Mouse (Mus musculus) urinary bladder, postnatal 10 days (tissue): ENCODE measurements around the gene Cpeb3.
"Not testable (repeated sequence)": the region's sequence is repeated elsewhere in the genome, so short reads cannot be mapped to it uniquely, and the experiment has no call there.

Experiments
- DNase-seq: peaks from one replicate; pipeline ENCODE4 v3.0.0; 2022; ENCODE audit warnings: low spot score

Gene Cpeb3

DNA sequence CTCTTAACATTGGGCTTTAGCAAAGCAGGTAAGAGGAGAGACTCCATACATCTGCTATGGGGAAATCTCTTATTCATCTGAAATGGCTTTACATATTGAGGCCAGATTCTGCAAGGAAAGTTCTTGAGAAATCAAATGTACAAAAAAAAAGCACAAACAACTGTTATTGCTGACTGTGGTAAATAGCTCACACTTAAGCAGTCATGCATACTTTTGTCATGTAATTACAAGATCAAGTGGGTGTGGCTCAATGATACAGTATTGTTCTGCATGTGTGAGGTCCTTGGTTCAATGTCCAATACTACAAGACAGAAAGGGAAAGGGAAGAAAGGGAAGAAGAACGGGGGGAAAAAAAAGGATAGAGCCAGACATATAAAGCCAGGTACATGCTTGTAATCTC lies 62.6 kb downstream of the Cpeb3 start:
- no peak for DNase-seq

DNA sequence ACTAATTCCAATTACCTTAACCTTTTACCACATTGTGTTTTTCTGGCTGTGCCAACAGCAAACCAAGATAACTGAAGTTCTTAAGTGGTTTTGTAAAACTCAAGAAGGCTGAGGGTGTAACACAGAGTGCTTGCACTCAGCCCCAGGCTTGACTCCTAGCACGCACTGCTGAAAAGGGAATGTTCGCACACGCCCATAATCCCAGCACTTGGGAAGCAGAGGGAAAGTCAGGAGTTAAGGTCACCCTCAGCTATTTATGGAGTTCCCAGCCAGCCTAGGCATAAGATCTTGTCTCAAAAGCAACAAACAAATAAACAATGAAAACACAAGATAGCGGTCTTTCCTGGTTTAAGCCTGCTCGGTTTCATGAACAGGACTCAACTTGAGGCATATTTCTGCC lies 63.0 kb downstream of the Cpeb3 start:
- no peak for DNase-seq

DNA sequence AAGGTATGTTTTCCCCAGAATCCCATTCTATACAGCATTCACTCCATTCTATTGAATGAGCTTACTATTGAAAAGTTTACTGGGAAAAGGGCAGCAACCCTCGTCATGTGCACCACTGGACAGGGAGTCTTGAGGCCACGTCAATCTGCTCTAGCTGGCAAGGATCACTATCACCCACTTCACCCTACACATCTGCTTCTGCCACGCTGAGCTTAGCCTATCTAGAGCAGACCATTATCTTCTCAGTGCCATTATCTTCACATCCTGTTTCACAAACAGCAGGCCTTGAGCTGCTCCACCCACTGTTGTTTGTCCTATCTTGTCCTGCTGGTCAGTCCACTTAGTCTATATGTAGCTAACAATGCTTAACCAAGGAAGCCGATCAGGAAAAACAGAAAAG lies 66.8 kb downstream of the Cpeb3 start:
- no peak for DNase-seq

DNA sequence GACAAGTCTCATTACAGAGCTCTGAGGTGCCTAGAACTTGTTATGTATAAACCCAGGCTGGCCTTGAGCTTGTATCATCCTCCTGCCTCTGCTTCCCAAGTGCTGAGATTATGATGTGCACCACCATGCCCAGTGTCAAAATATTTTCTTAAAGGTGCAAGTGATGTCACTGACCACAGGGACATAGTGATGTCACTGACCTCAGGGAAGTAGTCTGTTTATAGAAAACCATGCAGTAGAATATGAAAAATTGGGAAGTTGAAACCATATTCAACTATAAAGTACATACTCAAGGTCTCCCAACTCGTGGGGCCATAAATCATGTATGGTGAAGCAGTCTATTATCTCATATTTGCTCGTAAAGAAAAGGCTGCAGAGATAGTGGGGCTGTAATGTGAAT lies 71.3 kb downstream of the Cpeb3 start:
- no peak for DNase-seq

DNA sequence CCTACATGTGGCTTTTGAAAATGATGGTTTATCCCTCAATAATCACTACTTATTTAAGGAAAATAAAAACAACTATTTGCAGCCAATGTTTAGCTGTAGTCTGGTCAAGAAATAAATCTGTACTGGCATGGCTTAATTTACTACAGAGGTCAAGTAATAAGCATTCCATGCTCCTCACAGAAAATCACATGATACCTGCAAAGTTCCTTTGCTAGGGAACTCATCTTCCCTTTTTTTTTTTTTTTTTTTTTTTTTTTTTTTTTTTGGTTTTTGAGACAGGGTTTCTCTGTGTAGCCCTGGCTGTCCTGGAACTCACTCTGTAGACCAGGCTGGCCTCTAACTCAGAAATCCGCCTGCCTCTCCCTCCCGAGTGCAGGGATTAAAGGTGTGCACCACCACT lies 72.9 kb downstream of the Cpeb3 start:
- DNase-seq, result not testable (repeated sequence)

DNA sequence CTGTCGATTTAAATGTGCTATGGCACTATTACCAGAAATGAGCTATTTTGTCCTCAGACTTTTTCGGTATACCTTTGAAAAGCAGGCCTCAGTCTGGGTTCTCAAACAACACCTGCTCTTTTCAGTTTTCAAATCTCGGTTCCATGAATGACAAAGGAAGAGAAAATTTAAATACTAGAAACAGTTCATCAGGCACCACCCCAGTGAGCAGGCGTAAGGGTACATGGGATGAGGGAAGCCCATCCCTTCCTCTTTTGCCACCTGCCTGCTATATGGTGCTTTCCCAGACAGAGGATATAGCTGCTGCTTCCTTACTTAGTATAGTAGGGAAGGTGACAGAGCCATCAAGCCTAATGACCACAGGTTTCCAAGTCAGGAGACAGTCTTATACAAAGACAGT lies 74.7 kb downstream of the Cpeb3 start:
- no peak for DNase-seq

DNA sequence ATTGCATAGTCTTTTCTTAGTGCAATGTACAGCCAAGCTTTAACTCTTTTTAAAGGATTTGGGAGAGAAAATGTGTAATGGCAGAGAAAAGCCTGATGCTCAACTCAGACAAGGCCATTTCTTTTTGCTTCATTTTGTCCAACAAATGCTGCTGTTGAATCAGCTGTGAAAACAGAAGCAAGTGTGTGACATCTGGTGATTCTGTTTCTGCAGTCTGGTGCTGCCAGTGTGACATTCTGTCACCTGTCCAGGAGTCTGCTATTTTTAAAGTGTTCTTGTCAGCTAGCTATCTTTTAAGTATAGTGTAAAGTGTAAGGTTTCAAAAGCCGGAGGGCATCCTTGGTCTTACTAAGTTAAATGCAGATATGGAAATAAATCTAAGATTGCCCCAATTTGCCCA lies 76.7 kb downstream of the Cpeb3 start:
- no peak for DNase-seq

DNA sequence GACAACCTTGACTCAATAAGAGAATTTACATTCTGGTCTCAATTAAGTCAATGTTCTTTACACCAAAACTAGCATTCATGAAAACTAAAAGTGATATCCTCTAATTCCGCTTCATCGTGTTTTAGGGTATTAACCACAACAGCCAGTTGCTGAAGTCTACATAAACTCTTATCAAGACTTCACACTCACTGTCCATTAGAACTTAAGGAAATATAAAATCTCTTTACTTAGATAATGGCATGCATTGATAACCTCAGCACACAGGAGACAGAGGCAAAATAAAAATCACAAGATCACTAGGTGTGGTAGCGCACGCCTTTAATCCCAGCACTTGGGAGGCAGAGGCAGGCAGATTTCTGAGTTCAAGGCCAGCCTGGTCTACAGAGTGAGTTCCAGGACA lies 79.9 kb downstream of the Cpeb3 start:
- DNase-seq, result no peak

DNA sequence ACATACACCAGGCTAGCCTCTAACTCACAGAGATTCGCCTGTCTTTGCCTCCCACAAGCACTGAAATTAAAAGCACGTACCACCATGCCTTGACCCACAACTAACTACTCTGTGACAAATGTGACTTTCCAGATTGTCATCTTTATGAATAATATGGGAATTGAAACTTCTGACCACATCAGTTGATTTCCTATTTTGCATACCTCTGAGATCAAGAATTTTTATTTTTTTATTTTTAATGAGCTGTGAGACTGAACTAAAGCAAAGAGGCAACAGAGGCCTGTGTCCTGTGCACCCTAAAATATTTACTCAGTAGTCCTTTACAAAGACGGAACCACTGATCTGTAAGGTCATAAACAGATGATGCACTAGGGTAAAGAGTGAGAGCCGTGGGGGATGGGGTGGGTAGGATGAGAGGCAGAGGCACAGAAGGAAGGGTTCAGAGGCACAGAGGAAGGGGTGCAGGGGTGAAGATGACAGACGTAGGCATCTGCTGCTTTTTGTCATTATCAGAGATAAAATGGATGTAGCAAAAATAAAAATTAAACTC lies 81.3 kb downstream of the Cpeb3 start:
- no peak for DNase-seq

DNA sequence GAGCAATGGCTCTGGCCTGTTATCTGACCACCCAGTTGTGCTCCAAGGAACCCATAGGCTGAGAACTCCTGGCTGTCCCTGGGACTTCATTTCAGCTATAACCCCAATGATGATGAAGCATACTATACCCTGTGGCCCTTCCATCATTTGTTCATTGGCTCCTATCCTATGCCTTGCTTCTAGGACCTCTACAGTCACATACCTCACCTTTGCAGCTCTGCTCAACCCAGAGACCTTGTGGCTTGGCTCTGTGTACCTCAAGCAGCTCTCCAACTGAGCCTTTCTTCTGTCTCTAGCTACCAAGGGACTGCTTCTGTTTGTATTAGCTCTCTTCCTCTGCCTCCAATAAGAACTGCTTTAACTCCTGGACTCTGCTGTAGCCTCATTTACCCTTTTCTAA lies 83.4 kb downstream of the Cpeb3 start:
- no peak for DNase-seq

DNA sequence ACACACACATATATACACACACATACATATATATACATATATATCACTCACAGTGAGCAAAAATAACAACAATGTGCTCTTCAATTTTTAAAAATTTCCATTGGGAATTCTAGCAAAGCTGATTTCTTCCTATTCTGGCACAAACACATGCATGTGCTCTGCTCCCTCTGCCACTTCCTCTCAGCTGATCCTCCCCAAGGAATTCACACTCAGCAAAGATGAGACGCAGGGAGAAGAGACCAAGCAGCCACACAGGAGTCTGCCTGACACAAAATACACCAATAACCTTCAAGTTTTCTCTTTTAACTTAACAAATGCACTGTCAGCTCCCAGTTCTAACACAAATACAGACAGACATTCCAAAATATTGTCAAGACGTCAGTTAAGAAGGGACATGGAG lies 89.1 kb downstream of the Cpeb3 start:
- DNase-seq, result no peak

DNA sequence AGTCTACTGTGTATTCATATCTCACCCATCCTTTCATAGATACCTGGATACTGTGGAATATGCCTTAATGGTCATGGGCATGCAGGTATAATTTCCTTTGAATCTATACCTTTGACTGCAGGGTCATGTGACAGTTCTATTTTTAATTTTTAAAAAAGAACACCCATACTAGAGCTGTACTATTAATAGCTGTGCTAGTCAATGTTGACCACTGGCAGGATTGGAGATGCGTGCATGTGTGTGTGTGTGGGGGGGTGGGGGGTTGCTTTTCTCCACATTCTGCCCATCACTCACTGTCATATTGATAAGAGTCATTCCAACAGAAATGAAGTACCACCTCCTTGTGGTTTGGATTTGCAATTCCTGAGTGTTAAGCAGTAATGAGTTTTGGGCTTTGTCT lies 92.6 kb downstream of the Cpeb3 start:
- DNase-seq, result no peak

DNA sequence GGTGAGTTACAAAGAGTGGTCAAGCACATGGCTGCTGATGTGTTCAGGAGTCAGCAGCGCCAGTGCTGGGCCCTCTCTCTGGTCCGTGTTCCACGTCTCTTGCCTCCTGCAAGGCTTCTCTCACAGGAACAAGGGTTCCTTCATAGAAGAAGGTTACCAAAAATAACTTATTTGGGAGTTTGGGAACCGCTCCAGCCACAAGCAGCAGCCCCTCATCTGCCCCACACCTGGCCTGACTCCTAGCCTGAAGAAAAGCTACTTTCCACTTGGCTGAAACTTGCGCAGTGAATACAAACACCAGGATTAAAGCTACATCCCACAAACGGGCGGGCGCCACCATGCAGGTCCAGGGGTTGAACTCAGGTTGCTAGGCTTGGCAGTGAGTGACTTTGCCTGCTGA lies 93.0 kb downstream of the Cpeb3 start:
- no peak for DNase-seq

DNA sequence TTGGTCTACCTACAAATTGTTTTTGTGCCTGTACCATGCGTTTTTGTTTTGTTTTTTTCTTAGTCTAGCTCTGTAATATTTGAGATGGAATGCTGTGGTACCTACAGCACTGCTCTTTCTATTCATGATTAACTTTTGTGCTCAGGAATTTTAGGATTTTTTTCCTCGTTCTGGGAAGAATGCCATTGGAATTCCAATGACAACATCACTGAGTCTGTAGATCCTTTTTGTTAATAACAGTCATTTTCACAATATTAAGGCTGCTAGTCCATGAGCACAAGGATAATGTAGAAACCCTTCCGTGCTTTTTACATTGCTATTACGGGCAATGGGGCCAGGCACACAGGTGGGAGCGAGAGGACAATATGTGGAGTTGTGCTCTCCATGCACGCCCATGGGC lies 96.6 kb downstream of the Cpeb3 start:
- DNase-seq, result no peak

DNA sequence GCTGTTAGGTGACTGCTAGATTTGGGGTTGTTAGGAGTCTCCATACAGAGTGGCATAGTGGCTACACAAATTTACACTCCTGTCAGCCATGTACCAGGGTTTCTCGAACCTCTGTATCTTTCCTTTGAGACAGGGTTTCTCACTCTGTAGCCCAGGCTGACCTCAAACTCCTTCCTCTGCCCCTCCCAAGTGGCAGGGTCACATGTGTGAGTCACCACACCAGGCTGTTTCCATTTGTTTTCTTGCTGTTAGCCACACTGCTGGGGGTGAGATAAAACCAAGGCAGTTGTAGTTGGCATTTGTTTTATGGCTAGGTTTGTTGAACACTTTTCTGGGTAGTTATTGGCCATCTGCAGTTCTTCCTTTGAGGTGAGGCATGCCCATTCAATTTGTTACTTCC lies 97.9 kb downstream of the Cpeb3 start:
- DNase-seq, result no peak

DNA sequence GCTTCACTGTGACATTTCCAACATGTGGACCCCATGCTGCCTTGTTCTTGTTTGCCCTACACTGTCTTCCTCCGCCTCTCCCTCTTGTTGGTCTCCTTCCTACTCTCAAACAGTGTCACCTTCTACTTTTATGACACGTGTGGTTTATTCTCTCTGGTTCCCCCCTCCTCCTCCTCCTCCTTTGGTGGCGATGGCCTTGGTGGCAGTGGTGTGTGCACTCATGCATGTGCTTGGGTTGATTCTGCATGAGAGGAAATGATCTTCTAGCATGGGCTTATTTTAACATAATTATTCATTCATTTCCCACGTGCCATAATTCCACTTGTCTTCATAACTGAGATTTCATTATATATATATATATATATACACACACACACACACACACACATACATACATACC lies 98.5 kb downstream of the Cpeb3 start:
- DNase-seq, result no peak

DNA sequence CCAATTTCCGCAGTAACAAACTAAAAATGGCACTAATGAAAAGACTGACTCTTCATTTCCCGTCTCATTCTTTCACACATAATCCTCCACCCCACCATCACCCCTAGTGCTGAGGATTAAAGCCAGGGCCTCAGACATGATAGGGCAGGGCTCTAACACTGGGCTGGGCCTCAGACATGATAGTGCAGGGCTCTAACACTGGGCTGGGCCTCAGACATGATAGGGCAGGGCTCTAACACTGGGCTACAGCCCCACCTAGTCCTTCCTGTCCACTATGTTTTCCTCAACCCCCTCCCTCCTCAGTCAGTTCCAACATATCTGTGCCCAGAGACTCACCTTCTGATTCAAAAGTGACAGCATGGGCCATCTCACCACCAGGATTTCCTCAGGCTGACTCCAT lies 107.7 kb downstream of the Cpeb3 start:
- no peak for DNase-seq

DNA sequence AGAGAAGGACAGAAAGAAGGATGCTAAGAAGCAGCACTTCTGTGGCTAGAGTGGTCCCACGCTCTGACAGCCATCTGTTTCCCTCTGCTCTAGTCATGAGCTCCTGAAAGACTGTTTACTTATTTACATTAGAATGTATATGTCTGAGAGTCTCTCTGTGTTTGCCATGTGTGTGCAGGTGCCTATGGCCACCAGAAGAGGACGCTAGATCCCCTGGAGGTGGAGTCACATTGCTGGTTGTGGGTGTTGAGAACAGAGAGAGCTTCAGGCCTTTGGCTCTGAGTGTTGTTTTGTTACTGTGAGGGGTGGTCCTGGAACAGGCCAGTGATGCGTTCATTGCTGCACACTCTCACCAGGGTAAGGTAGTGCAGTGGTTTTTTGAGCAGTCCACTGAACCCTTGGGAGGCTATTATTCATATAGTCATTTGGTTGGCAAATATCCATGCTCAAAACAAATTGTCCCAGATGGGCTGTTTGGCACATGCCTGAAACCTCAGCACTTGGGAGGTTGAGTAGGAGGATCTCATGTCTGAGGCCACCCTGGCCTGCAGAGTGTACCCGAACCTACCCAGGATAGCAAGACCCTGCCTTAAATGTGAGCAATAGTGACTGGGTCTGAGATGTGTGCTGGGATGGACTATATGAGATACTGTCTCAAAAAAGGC lies 112.6 kb downstream of the Cpeb3 start:
- DNase-seq, result no peak

DNA sequence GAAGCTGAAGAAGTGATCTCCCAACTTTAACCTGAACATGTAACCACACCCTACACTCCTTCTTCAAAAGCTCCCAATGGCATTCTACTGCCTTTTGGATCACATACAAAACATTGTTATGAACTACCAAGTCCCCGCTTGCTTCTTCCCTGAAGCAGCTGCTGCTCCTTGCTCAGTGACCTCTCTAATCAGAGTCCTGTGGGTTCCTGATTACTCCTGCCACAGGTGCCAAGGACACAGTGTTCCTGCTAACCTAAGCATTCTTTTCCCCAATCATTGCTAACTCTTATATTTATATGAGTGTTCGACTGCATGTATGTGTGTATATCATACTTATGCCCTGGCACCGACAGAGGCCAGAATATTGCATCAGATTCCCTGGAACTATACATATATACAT lies 115.2 kb downstream of the Cpeb3 start:
- no peak for DNase-seq

DNA sequence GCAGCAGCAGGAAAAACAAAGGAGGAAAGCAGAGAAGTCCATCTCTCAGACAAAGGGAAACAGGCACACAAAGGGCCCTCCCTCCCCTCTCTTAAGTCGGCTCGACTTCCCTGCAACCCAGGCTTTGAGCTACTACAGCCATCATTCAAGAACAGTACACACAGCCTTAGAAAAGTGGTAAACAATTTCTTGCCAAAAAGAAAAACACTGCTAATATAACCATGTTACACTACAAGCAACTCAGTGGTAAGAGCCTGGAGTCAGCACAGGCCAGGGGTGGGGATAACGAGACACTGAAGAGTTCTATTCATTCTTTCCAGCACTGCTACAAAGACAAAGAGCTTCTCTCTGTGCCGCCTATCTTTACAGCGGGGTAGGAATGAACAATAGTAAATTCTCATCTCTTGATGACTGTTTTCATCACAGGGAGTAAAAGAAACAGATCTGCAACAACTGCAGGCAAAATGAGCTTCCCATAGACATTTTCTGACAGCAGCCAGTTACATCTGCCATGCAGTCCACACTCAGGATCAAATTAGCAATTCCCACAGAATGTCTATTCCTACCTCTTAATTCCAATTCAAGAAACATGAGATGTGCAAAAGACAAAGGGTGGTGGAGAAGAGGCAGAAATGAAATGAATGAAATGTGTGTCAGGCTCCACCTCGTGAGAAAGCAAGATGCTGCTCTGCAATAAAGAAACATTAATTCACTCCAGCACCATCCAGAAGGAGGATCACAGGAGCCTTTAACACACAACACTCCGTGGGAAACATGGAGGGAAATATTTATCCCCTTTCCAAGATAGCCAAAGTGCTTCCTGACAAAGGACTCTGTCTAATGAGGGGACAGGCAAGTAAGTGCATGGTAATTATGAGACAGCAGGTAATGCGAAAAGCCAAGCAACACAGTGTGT lies 118.0 kb downstream of the Cpeb3 start:
- DNase-seq, result no peak

DNA sequence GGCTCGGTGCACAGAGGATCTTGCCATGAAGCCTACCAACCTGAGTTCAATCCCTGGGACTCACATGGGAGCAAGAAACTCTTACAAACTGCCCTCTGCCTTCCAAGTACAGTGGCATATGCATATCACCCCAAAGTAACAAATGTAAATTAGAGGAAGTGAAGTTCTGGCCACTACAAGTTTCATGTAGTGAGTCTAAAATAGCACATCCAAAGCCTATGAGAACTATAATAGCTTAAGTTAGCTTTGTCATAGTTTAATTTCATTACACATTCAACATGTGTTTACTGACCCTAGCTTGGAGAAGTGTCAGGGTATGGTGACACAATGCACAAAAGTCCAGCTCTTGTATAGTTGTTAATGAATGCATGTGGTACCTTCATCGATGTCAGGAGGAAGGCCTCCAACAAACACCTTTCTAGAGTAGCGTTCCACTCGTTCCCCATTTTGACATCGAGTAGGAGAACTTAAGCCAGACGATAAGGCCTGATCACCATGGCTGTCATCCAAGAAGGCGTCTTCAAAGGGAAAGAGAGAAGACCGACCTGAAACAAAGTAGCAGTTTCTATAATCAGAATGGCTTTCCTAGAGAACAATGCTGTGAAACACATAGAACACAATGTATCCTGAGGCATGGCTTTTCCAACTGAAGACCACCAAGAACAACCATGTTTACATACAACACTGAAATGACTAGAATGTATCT lies 120.2 kb downstream of the Cpeb3 start:
- no peak for DNase-seq

DNA sequence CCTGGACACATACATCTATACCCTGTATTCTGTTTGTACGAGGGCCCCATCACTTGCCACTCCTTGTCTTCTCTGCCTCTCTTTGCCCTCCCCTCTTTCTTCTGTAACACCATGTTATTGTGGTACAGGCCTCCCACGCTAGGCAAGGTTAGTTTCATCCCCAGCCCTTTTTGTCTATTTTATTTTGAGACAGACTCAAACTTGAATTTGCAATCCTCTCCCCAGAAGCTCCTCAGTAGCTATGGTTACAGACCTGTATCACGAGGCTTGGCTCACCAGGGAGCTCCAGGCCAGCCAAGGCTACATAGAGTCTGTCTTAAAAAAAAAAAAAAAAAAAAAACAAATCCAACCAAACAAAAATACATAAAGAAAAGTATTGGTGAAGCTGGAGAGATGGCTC lies 123.9 kb downstream of the Cpeb3 start:
- no peak for DNase-seq

DNA sequence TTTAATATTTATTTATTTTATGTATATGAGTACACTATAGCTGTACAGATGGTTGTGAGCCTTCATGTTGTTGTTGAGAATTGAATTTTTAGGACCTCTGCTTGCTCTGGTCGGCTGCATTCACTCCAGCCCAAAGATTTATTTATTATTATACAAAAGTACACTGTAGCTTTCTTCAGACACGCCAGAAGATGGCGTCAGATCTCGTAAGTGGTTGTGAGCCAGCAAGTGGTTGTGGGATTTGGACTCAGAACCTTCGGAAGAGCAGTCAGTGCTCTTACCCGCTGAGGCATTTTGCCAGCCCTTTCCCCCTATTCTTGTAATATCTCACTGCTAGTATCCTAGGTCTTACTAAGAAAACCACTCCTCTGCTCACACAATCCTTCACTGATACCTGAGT lies 126.9 kb downstream of the Cpeb3 start:
- DNase-seq, result no peak
